Mouse (Mus musculus) neural tube, embryonic 14.5 days (tissue): ENCODE data around the gene G3bp2. TPM values are rescaled to one million over a fixed set of nuclear protein-coding genes. Genes with fewer than 3 reads are reported as not detected.

Source experiments
- ATAC-seq: fragments of 200-750 bp; cut with Nextera tagmentation; 2 replicates; pipeline ENCODE4 v1.8.0; 2017; ENCODE audit warnings: low read depth, mild to moderate bottlenecking, moderate TSS enrichment, moderate library complexity
- H3K27ac ChIP-seq: fragments of 300-500 bp; sonication (generic); 2 replicates; pipeline ENCODE4 v1.5.1; 2014; ENCODE audit warnings: low read depth, mild to moderate bottlenecking, control low read depth, low read length, moderate library complexity, mixed read lengths
- H3K27me3 ChIP-seq: fragments of 300-500 bp; sonication (generic); 2 replicates; pipeline ENCODE4 v1.6.1; 2014; ENCODE audit warnings: low read length; ENCODE audit not compliant: control insufficient read depth, insufficient read depth
- H3K36me3 ChIP-seq: fragments of 300-500 bp; sonication (generic); 2 replicates; pipeline ENCODE4 v1.6.1; 2014; ENCODE audit warnings: low read length, mixed read lengths; ENCODE audit not compliant: control insufficient read depth, insufficient read depth
- H3K4me1 ChIP-seq: fragments of 300-500 bp; sonication (generic); 2 replicates; pipeline ENCODE4 v1.6.1; 2014; ENCODE audit warnings: low read length; ENCODE audit not compliant: control insufficient read depth, insufficient read depth
- H3K4me2 ChIP-seq: fragments of 300-500 bp; sonication (generic); 2 replicates; pipeline ENCODE4 v1.6.1; 2014; ENCODE audit warnings: mild to moderate bottlenecking, low read depth, low read length, control low read depth
- H3K4me3 ChIP-seq: fragments of 300-500 bp; sonication (generic); 2 replicates; pipeline ENCODE4 v1.5.1; 2014; ENCODE audit warnings: low read depth, low read length, control low read depth, mixed read lengths
- H3K9ac ChIP-seq: fragments of 300-500 bp; sonication (generic); replicated peaks from 2 replicates; pipeline ENCODE4 v1.6.1; 2014; ENCODE audit warnings: low read depth, mild to moderate bottlenecking, control low read depth, low read length, mixed read lengths
- H3K9me3 ChIP-seq: fragments of 300-500 bp; sonication (generic); 2 replicates; pipeline ENCODE4 v1.6.1; 2016; ENCODE audit warnings: low read length; ENCODE audit not compliant: control insufficient read depth
- WGBS: fragments of 180-500 bp; shearing (Covaris S2); extraction: QIAGEN DNeasy Blood & Tissue Kit; methylation state at CpG from one replicate; pipeline ENCODE4 v1.1.7; 2014; 5-methylcytosine and 5-hydroxymethylcytosine counted together
- polyA plus RNA-seq: library from polyadenylated mRNA; unstranded; fragments of >200 nt; fragmentation: Nextera tagmentation; extraction: Ambion mirVana; gene quantifications from 2 replicates; pipeline ENCODE4 v1.2.1, GENCODE M21; 2014

Gene G3bp2
- polyA plus RNA-seq, 1 experiment from 2014 or later = 408 TPM

DNA sequence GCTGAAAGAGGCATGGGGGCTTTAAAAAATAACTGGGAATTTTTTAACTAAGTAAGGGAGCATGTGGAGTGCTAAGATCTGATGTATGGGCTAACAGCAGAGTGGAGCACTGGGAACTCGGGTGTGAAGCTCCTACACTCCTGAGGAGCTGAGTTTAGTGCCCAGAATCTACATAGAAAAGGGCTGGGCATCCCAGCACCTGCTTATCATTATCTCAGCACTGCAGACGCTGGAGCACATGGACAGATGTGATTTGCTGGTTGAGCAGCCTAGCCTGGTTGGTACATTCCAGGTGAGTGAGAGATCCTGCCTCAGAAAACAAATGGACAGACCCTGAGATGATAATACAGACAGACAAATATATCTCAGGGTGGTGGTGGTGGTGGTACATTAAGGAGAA is 73.7 kb downstream of the G3bp2 start:
- Histone ChIP-seq H3K9ac (no peak overlapping the region), H3K4me2 (no peak overlapping the region), H3K4me3 (no peak overlapping the region), H3K36me3 (no peaks in the 10 kb centered on the region), H3K9me3 (no peaks in the 10 kb centered on the region), H3K27me3 (no peaks in the 10 kb centered on the region), H3K27ac (no peak overlapping the region), H3K4me1 (no peaks in the 10 kb centered on the region)
- WGBS = 52% methylated on average over 2 of the region's 2 CpGs
- ATAC-seq = no peak

DNA sequence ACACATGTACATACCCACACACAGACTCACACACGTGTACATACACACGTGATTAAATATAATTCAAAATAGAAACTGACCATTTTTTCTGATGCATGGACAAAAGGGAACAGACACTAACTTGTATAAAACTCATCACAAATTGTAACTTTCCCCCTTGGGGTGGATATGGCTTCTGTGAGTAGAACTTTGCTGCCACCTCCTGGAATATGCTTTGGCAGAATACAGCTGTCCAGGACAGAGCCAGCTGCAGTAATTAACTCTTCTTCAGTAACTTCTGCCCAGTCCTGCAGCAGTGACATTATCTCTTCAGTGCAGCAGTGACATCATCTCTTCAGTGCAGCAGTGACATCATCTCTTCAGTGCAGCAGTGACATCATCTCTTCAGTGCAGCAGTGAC is 80.5 kb downstream of the G3bp2 start:
- Histone ChIP-seq H3K4me2 (no peak overlapping the region), H3K27ac (no peak overlapping the region), H3K4me1 (no peaks in the 10 kb centered on the region), H3K9ac (no peak overlapping the region), H3K4me3 (no peak overlapping the region), H3K36me3 (no peaks in the 10 kb centered on the region), H3K27me3 (no peaks in the 10 kb centered on the region), H3K9me3 (0 out of 2 replicates have a peak, but pooled peaks cover 2% of the 10 kb centered on the region)
- peak; percentile 81; the same call in 1 of the 2 replicates for ATAC-seq
- 61% methylated on average over 2 of the region's 2 CpGs for WGBS

Other genes with a start within 250 kb of the G3bp2 start
- 74.5 and 78.0 TPM in 2 replicates for gene Rchy1, start 120.7 kb downstream of the G3bp2 start, polyA plus RNA-seq
- gene Odaph, start 96.2 kb downstream of the G3bp2 start, polyA plus RNA-seq = 0.37 and 0.56 TPM in 2 replicates
- 11.1 and 15.3 TPM in 2 replicates for gene Cdkl2, start 39.8 kb downstream of the G3bp2 start, polyA plus RNA-seq
- gene Uso1, start 54.2 kb upstream of the G3bp2 start, polyA plus RNA-seq = 31.7 and 36.3 TPM in 2 replicates
- not detected in 2 replicates for gene U90926, start 131.7 kb upstream of the G3bp2 start, polyA plus RNA-seq
- 0.21 and 0.99 TPM in 2 replicates for gene Ppef2, start 172.6 kb upstream of the G3bp2 start, polyA plus RNA-seq
- gene Naaa, start 194.5 kb upstream of the G3bp2 start, polyA plus RNA-seq = 23.1 and 23.9 TPM in 2 replicates
- gene Sdad1, start 226.8 kb upstream of the G3bp2 start, polyA plus RNA-seq = 30.2 and 37.4 TPM in 2 replicates
- not detected in 2 replicates for gene Cxcl9, start 244.4 kb upstream of the G3bp2 start, polyA plus RNA-seq
- 6.0 and 11.9 TPM in 2 replicates for gene Art3, start 248.1 kb upstream of the G3bp2 start, polyA plus RNA-seq